ENCODE assay signal across 7 mouse cellular contexts in genomic region chr9:31131205-31131968, GRCm38 (mm10). TPM values are rescaled to one million over a fixed set of nuclear protein-coding genes. Genes with fewer than 3 reads are reported as not detected.
DNase-seq lines count a peak whose midpoint lies in the region; ATAC-seq and TF ChIP-seq lines count a peak whose summit lies in the region.

Gene St14 (minus strand): TSS chr9:31131853.

- H3K9me3 ChIP-seq in E14TG2a.4 (ENCODE audit: low read length): no peaks in the 10 kb centered on the region
- no peaks in the 10 kb centered on the region for H3K9me3 ChIP-seq in heart, embryonic 16.5 days (replicated peaks; ENCODE audit: control insufficient read depth, low read length)
- H3K9me3 ChIP-seq in stomach, postnatal 0 days (ENCODE audit: control insufficient read depth, low read length): no peaks in the 10 kb centered on the region

- peaks cover 50% of the 10 kb centered on the region for H3K4me1 ChIP-seq in E14TG2a.4 (replicated peaks; ENCODE audit: low read depth, low read length)
- peaks cover 14% of the 10 kb centered on the region for H3K4me1 ChIP-seq in heart, embryonic 16.5 days (ENCODE audit: control insufficient read depth, insufficient read depth, low read length)
- H3K4me1 ChIP-seq in stomach, postnatal 0 days (replicated peaks; ENCODE audit: control insufficient read depth, insufficient read depth): no peaks in the 10 kb centered on the region

- peak within 1 kb of the TSS; percentile 66 for H3K9ac ChIP-seq in heart, embryonic 16.5 days (ENCODE audit: low read length)
- H3K9ac ChIP-seq in stomach, postnatal 0 days (ENCODE audit: low read length): peak within 1 kb of the TSS; percentile 80

- no peak for TF ChIP-seq CTCF in E14TG2a.4 (conservative IDR thresholded peaks at IDR 0.05; ENCODE audit: low read length)
- no peak for TF ChIP-seq CTCF in stomach, postnatal 0 days (IDR thresholded peaks at IDR 0.05; ENCODE audit: low read depth)

- peak within 1 kb of the TSS; percentile 99 for H3K4me2 ChIP-seq in heart, embryonic 16.5 days (ENCODE audit: low read depth, low read length)
- H3K4me2 ChIP-seq in stomach, postnatal 0 days (replicated peaks; ENCODE audit: low read depth): peak within 1 kb of the TSS; percentile 89

- under 1% methylated on average over 74 of the region's 74 CpGs for WGBS in heart, embryonic 16.5 days
- WGBS in large intestine, adult 2 months: under 1% methylated on average over 74 of the region's 74 CpGs
- 1% methylated on average over 66 of the region's 74 CpGs for WGBS in stomach, postnatal 0 days

- H3K4me3 ChIP-seq in E14TG2a.4 (replicated peaks; ENCODE audit: low read length): peak within 1 kb of the TSS; percentile 91
- peak within 1 kb of the TSS; percentile 64 for H3K4me3 ChIP-seq in heart, embryonic 16.5 days (ENCODE audit: low read length)
- peak within 1 kb of the TSS; percentile 62 for H3K4me3 ChIP-seq in stomach, postnatal 0 days (ENCODE audit: low read depth, low read length)

- no peaks in the 10 kb centered on the region for H3K36me3 ChIP-seq in E14TG2a.4 (ENCODE audit: insufficient read depth, low read length)
- H3K36me3 ChIP-seq in heart, embryonic 16.5 days (ENCODE audit: control insufficient read depth, insufficient read depth): no peaks in the 10 kb centered on the region
- H3K36me3 ChIP-seq in stomach, postnatal 0 days (ENCODE audit: control insufficient read depth, insufficient read depth, low read length): no peaks in the 10 kb centered on the region

- ATAC-seq in heart, embryonic 16.5 days (replicated peaks; ENCODE audit: extremely low read depth, insufficient read depth, low FRiP score): peak; percentile 34; the same call in 1 of the 2 replicates
- peak; percentile 92 for ATAC-seq in stomach, postnatal 0 days (ENCODE audit: low FRiP score, low TSS enrichment)

- H3K27me3 ChIP-seq in E14TG2a.4 (ENCODE audit: insufficient read depth, low read length): peaks cover 49% of the 10 kb centered on the region
- H3K27me3 ChIP-seq in heart, embryonic 16.5 days (ENCODE audit: control insufficient read depth, insufficient read depth, low read length): peaks cover 51% of the 10 kb centered on the region
- H3K27me3 ChIP-seq in stomach, postnatal 0 days (ENCODE audit: control insufficient read depth, insufficient read depth, low read length): no peaks in the 10 kb centered on the region

- DNase-seq in ZHBTc4 (ENCODE audit: low read depth, low spot score): peak; percentile 57
- DNase-seq in large intestine, adult 2 months (ENCODE audit: low read depth, low spot score): no peak
- peak; percentile 17 for DNase-seq in mesoderm, embryonic 11.5 days (ENCODE audit: low read depth, low spot score)
- DNase-seq in stomach, postnatal 0 days (ENCODE audit: low spot score): peak; percentile 93
- DNase-seq in layer of hippocampus, postnatal 14 days (ENCODE audit: low spot score in 2 of 2): no peak

- TF ChIP-seq EP300 in stomach, postnatal 0 days (optimal IDR thresholded peaks at IDR 0.05): no peak

- no peak within 1 kb of the TSS for H3K27ac ChIP-seq in heart, embryonic 16.5 days (ENCODE audit: low read length)
- H3K27ac ChIP-seq in stomach, postnatal 0 days (replicated peaks): peak within 1 kb of the TSS; percentile 90

RNA-seq across cellular contexts. Expression of gene St14, which starts in this region (rescaled TPM):
- polyA plus RNA-seq in heart, embryonic 16.5 days (2015; fragmentation: Nextera tagmentation; extraction: Ambion mirVana): 3.6 and 6.2 TPM in 2 replicates
- polyA plus RNA-seq in large intestine, adult 2 months (2012; rRNA removed): 163 and 201 TPM in 2 replicates
- polyA plus RNA-seq in stomach, postnatal 0 days (2015; fragmentation: Nextera tagmentation; extraction: Ambion mirVana): 60.4 and 61.6 TPM in 2 replicates
- under 1 TPM; 0.67 to 0.93 TPM for total RNA-seq in layer of hippocampus, postnatal 14 days (2021)

Comparison
In these comparisons a context has a peak if more than half of its experiments do, and no peak if none do; other contexts are left out.
1. DNase-seq: peak in ZHBTc4 (single experiment), mesoderm, embryonic 11.5 days (single experiment) and stomach, postnatal 0 days (single experiment); none in large intestine, adult 2 months (single experiment) and layer of hippocampus, postnatal 14 days (0 of 2).
2. Peak in every context shown above with its lines, with median percentiles within 50 percentile points of each other: H3K4me3 ChIP-seq.